Mouse (Mus musculus): ENCODE results near the gene Echdc2.

Echdc2 gene

DNA sequence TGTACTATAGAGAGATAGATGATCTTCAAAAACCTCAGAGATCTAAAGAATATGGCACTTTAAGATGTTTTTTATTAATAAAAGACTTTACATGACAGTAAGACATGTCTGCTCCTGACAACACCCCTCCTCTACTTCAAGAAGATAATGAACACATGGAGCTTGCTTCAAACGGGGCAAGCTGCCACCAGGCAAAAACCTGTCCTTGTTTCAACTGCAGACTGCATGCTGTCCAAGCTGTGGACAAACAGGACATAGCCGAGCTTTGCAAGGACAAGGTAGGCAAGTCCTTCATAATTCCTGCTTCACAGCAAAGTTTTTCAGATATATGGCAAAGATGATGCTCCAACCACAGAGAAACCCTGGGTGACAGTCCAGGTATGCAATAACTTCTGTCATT is 34.0 kb downstream of the Echdc2 start:
- no peak for DNase-seq (ENCODE audit: low spot score in 2 of 2)

DNA sequence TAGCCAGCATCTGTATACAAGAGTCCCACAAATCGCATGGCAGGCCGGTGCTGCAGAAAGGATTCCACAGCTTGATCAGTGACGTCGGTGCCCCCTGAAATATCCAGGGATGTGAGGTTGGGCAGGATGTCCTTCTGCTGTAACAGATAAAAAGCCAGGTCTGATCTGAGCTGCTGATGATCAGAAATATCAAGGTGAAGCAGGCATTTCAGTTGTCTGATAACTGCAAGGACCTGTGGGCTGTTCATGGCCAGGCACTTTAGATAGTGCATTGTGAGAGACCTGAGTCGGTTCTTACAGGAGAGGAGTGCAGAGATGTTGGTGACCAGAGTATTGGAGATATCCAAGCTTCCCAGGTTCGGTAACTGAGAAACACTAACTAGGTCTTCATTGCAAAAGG is 39.4 kb downstream of the Echdc2 start:
- DNase-seq (ENCODE audit: low spot score in 2 of 2) = no peak

DNA sequence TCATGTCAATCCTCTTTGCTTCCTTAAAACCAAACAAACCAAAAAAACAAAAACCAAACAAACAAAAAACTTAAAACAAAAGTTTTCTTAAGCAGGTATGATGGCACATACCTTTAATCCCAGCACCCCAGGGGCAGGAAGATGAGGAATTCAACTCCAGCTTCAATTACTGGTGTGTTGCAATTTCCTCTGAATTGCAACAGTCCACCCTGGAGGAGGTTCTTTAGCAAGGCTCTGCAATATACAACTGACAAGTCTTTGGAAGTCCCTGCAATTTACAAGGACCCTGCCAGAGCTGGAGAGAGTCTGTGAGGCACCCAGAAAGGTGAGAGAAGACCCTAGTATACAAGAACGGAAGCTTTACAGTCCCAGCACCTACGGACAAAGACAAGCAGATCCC is 47.8 kb downstream of the Echdc2 start:
- no peak for DNase-seq (ENCODE audit: low spot score in 2 of 2)

DNA sequence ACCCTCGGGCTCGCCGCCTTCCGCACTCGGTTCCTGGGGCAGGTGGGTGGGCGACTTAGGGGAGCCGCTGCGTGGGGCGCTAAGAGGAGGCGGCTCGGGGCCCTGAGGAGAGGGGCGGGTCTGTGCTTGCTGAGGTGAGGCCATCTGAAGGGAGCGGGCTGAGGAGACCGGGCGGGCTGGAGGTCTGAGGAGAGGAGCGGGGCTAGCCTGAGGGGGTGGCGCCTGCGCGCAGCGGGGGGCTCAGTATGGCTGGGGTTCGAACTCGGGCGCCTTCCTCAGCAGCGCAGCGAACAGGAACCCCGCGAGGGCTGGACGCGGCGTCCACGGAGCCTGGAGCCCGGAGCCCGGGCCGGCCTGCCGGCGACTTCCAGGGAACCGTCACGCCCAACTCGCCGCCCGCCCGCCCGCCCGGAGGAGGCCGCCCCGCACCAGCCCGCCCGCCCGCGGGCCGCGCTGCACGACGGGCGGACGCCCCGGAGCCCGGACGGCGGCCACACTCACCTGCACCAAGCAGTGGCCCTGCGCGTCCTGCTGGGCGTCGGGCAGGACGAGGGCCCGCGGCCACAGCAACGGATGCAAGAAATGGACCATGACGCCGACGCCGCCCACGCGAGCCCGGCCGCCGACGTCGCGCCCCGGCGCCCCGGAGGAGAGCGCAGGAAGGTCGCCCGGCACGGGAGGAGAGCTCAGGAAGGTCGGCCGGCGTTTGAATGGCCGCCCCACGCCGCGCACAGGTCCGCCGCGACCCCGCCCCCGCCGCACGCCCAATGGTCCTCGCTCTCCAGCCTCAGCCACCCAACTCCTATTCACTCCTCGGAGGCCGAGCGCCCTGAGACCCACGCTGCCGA is 52.3 kb downstream of the Echdc2 start, which contains the start of gene Zyg11a:
Zyg11a (minus strand) TSS at position 717 of the 848 bp plus-strand sequence.
- peak in 1 of 2 experiments; percentile 12 for DNase-seq (ENCODE audit: low spot score in 2 of 2)

DNA sequence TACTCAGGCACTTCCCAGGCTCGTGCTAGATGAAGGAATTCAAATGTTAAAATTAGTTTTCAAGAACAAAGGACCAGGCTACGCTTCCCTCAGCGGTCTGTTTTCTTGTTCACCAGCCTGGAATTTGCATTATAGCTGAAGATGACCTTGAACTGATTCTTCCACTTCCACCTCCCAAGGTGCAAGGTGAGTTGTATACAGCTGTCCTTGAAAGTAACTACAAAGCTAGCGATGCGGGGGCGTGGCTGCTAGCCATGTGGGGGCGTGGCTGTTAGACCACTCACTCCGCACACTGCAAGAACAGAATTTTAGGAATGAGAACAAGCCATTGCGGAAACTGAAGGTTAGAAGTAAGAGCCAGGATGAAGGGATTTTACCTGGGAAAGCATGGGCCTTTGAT is 53.8 kb downstream of the Echdc2 start:
- DNase-seq (ENCODE audit: low spot score in 2 of 2) = no peak

DNA sequence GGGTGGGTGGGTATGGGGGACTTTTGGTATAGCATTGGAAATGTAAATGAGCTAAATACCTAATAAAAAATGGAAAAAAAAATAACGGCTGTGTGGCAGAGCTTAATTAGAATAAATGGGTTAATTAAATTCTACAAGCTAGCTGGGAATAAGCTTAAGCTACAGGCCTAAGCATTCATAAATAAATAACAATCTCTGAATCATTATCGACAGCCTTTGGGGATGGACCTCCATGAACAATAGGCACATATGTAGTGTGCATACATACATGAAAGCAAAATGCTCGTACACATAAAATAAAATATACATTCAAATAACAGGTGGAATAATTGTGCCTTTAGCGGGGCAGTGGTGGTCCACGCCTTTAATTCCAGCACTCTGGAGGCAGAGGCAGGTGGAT is 57.3 kb downstream of the Echdc2 start:
- DNase-seq (ENCODE audit: low spot score in 2 of 2) = no peak

DNA sequence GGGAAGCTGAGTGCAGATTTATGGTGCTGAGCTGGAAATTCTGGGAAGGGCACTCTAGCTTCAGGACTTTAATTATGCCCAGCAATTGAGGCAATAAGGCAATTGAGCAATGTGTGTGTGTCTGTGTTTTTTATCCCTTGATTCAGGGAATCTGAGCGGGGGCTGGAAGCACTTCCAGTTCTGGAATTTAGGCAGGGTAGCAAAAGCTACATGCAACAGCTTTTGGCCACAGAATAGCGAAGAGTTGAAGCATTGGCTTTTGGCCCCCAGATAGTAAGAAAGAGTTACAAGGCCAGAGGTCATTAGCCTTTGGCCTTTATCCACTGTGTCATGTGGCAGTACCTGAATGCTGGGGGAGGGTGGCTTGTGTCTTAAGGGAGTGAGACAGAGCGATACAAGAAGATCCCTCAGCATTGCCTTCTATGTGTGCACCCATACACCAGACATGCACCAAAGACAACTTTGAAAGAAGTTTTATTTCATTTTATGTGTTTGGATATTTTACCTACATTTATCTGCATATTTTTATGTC is 60.2 kb downstream of the Echdc2 start:
- DNase-seq (ENCODE audit: low spot score in 2 of 2) = no peak
